Mouse (Mus musculus) layer of hippocampus, adult 18-20 months (tissue): ENCODE data around the gene Tulp1. TPM values are rescaled to one million over a fixed set of nuclear protein-coding genes. Genes with fewer than 3 reads are reported as not detected.
"Not testable (repeated sequence)": the region's sequence is repeated elsewhere in the genome, so short reads cannot be mapped to it uniquely, and the experiment has no call there.

Source experiments
- DNase-seq, 2 experiments: peaks; one replicate each; pipeline ENCODE4 v3.0.0; 2022; ENCODE audit warnings: low spot score in 2 of 2
- total RNA-seq, 2 experiments: library from RNA; stranded (reverse); gene quantifications; 2 replicates each; pipeline ENCODE4 v1.2.3; 2021

Tulp1 gene
- total RNA-seq, 2 experiments from 2014 or later = not detected

- peak; percentile 39 to 64 for DNase-seq
Observed at GRCm38 (mm10) chr17:28341091-28341490, 23.9 kb downstream of the Tulp1 start.

- DNase-seq = no peak
Observed at GRCm38 (mm10) chr17:28340578-28340977, 24.4 kb downstream of the Tulp1 start.

- no peak for DNase-seq
Observed at GRCm38 (mm10) chr17:28337547-28337946, 27.5 kb downstream of the Tulp1 start.

GRCm38 (mm10) chr17:28335267-28335666, 29.8 kb downstream of the Tulp1 start:
- no peak for DNase-seq

GRCm38 (mm10) chr17:28332915-28333546, 32.0 kb downstream of the Tulp1 start:
- DNase-seq = no peak

GRCm38 (mm10) chr17:28332113-28332914, 32.7 kb downstream of the Tulp1 start:
- no peak for DNase-seq

GRCm38 (mm10) chr17:28331241-28332112, 33.5 kb downstream of the Tulp1 start:
- no peak for DNase-seq

GRCm38 (mm10) chr17:28330590-28330989, 34.4 kb downstream of the Tulp1 start:
- not testable (repeated sequence) for DNase-seq

- no peak for DNase-seq
Observed at GRCm38 (mm10) chr17:28330232-28330546, 34.8 kb downstream of the Tulp1 start.

- no peak for DNase-seq
Observed at GRCm38 (mm10) chr17:28329503-28330231, 35.4 kb downstream of the Tulp1 start.

GRCm38 (mm10) chr17:28328946-28329345, 36.1 kb downstream of the Tulp1 start:
- no peak for DNase-seq

- peak; percentile 94 to 98 for DNase-seq
Observed at GRCm38 (mm10) chr17:28328366-28328928, 36.6 kb downstream of the Tulp1 start, which contains the start of gene Rpl10a. Gene Rpl10a (plus strand): TSS chr17:28328471.

GRCm38 (mm10) chr17:28327673-28328325, 37.2 kb downstream of the Tulp1 start:
- peak; percentile 38 to 58 for DNase-seq

- no peak for DNase-seq
Observed at GRCm38 (mm10) chr17:28326951-28327350, 38.1 kb downstream of the Tulp1 start.

GRCm38 (mm10) chr17:28325751-28326150, 39.3 kb downstream of the Tulp1 start:
- DNase-seq = no peak

- DNase-seq = not testable (repeated sequence)
Observed at GRCm38 (mm10) chr17:28324416-28324815, 40.6 kb downstream of the Tulp1 start.

GRCm38 (mm10) chr17:28323786-28324185, 41.2 kb downstream of the Tulp1 start:
- no peak for DNase-seq

- peak in 1 of 2 experiments; percentile 48 for DNase-seq
Observed at GRCm38 (mm10) chr17:28321700-28322099, 43.3 kb downstream of the Tulp1 start.

- no peak for DNase-seq
Observed at GRCm38 (mm10) chr17:28317725-28318124, 47.3 kb downstream of the Tulp1 start.

GRCm38 (mm10) chr17:28317091-28317490, 47.9 kb downstream of the Tulp1 start:
- DNase-seq = no peak
